Mouse (Mus musculus) hindbrain, embryonic 11.5 days (tissue): ENCODE data around the gene Mgl2. TPM values are rescaled to one million over a fixed set of nuclear protein-coding genes. Genes with fewer than 3 reads are reported as not detected.
A peak's percentile ranks its signal among the peaks of the same experiment; 100 is the strongest.
"Not testable (repeated sequence)": the region's sequence is repeated elsewhere in the genome, so short reads cannot be mapped to it uniquely, and the experiment has no call there.

Source experiments
- ATAC-seq: fragments of 200-750 bp; cut with Nextera tagmentation; 2 replicates; pipeline ENCODE4 v1.8.0; 2017; ENCODE audit warnings: mild to moderate bottlenecking, moderate TSS enrichment, moderate library complexity; ENCODE audit not compliant: low FRiP score
- DNase-seq: peaks from one replicate; pipeline ENCODE4 v3.0.0-alpha.2; 2015; ENCODE audit warnings: low spot score
- H3K27ac ChIP-seq: fragments of 300-500 bp; sonication (generic); 2 replicates; pipeline ENCODE4 v1.5.1; 2014; ENCODE audit warnings: mild to moderate bottlenecking, low read depth, low read length
- H3K27me3 ChIP-seq: fragments of 300-500 bp; sonication (generic); 2 replicates; pipeline ENCODE4 v1.6.1; 2014; ENCODE audit warnings: mild to moderate bottlenecking, low read length, moderate library complexity, mixed read lengths; ENCODE audit not compliant: control insufficient read depth, insufficient read depth
- H3K36me3 ChIP-seq: fragments of 300-500 bp; sonication (generic); 2 replicates; pipeline ENCODE4 v1.6.1; 2014; ENCODE audit warnings: mild to moderate bottlenecking, low read length, moderate library complexity, mixed read lengths; ENCODE audit not compliant: control insufficient read depth, insufficient read depth
- H3K4me1 ChIP-seq: fragments of 300-500 bp; sonication (generic); replicated peaks from 2 replicates; pipeline ENCODE4 v1.6.1; 2014; ENCODE audit warnings: low read length, mixed read lengths; ENCODE audit not compliant: control insufficient read depth, insufficient read depth
- H3K4me2 ChIP-seq: fragments of 300-500 bp; sonication (generic); replicated peaks from 2 replicates; pipeline ENCODE4 v1.6.1; 2014; ENCODE audit warnings: mild to moderate bottlenecking, low read depth, low read length
- H3K4me3 ChIP-seq: fragments of 300-500 bp; sonication (generic); 2 replicates; pipeline ENCODE4 v1.5.1; 2014; ENCODE audit warnings: low read depth, low read length
- H3K9ac ChIP-seq: fragments of 300-500 bp; sonication (generic); 2 replicates; pipeline ENCODE4 v1.6.1; 2014; ENCODE audit warnings: low read depth, low read length
- H3K9me3 ChIP-seq: fragments of 300-500 bp; sonication (generic); 2 replicates; pipeline ENCODE4 v1.6.1; 2016; ENCODE audit warnings: low read length; ENCODE audit not compliant: control insufficient read depth
- WGBS: fragments of 180-500 bp; shearing (Covaris S2); extraction: QIAGEN DNeasy Blood & Tissue Kit; methylation state at CpG from one replicate; pipeline ENCODE4 v1.1.7; 2014; 5-methylcytosine and 5-hydroxymethylcytosine counted together
- polyA plus RNA-seq: library from polyadenylated mRNA; unstranded; fragments of >200 nt; fragmentation: Nextera tagmentation; extraction: Ambion mirVana; gene quantifications from 2 replicates; pipeline ENCODE4 v1.2.1, GENCODE M21; 2014

The Mgl2 gene
- polyA plus RNA-seq, 1 experiment from 2014 or later = 0.42 TPM

DNA sequence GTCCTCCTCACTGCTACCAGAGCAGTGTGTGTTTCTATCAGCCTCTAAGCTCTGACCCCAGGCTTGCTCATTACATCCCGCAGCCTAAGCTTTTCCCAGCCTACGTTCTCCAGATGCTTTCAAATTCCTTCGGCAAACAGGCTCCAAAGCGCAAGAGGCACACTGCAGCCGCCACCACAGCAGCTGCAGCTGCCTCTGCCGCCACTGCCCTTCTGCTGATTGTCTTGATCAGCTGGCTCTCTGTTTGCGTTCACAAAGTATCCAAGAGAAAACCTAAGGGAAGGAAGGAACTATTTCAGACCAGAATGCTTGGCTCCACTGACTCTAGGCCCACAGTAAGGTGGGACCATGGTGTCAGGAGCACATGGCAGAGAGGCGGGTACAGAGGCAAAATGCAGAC, 23.0 kb upstream of the Mgl2 start:
- Histone ChIP-seq H3K4me3 (no peak overlapping the region), H3K4me2 (no peak overlapping the region), H3K36me3 (no peaks in the 10 kb centered on the region), H3K27ac (no peak overlapping the region), H3K4me1 (no peaks in the 10 kb centered on the region), H3K9ac (no peak overlapping the region), H3K27me3 (no peaks in the 10 kb centered on the region), H3K9me3 (no peaks in the 10 kb centered on the region)
- 76% methylated on average over 8 of the region's 8 CpGs for WGBS
- no peak for ATAC-seq
- no peak for DNase-seq

DNA sequence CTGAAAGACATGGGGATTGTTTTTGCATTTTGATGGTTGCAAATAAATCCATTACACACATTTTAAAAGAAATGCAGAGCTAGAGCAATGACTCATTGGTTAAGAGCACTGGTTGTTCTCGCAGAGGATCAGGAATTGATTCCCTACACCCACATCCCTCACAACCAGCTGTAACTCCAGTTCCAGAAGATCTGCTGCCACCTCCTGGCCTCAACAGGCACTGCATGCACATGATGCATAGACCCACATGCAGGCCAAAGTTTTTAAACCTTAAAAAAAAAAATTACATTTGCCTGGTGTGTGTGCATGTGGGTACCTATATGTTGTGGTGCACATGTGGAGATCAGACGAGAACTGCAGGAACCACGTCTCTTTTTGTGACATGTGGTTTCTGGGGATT, 20.0 kb upstream of the Mgl2 start:
- no peaks in the 10 kb centered on the region for H3K4me1 ChIP-seq
- WGBS = 67% methylated on average over 3 of the region's 3 CpGs
- ATAC-seq = no peak
- no peaks in the 10 kb centered on the region for H3K9me3 ChIP-seq
- no peak overlapping the region for H3K9ac ChIP-seq
- no peaks in the 10 kb centered on the region for H3K36me3 ChIP-seq
- H3K4me3 ChIP-seq = no peak overlapping the region
- H3K27me3 ChIP-seq = no peaks in the 10 kb centered on the region
- H3K27ac ChIP-seq = no peak overlapping the region
- peak; percentile 51 for DNase-seq
- no peak overlapping the region for H3K4me2 ChIP-seq

DNA sequence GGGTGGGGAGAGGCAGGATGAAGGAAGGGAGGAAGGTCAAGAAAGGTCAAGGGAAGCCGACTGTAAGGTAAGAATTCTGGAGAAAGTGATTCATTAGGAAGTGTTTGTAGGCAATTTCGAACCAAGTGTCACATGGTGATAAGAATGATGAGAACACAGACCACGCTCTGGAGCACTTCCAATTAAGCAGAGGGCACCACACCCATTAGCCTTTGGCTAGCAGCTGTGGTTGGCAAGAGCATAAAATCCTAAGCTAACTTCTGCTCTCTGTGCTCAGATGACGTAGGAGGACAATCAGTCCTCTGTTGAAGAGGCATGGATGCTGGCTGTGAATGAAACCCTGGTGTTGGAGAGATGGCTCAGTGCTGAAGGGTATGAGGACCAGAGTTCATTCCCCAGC, 15.6 kb upstream of the Mgl2 start:
- H3K36me3 ChIP-seq = no peaks in the 10 kb centered on the region
- H3K9me3 ChIP-seq = no peaks in the 10 kb centered on the region
- ATAC-seq (no peak), DNase-seq (no peak)
- no peaks in the 10 kb centered on the region for H3K4me1 ChIP-seq
- no peak overlapping the region for H3K9ac ChIP-seq
- no peak overlapping the region for H3K4me3 ChIP-seq
- H3K4me2 ChIP-seq = no peak overlapping the region
- WGBS = 71% methylated on average over 4 of the region's 4 CpGs
- H3K27me3 ChIP-seq = no peaks in the 10 kb centered on the region
- H3K27ac ChIP-seq = no peak overlapping the region

DNA sequence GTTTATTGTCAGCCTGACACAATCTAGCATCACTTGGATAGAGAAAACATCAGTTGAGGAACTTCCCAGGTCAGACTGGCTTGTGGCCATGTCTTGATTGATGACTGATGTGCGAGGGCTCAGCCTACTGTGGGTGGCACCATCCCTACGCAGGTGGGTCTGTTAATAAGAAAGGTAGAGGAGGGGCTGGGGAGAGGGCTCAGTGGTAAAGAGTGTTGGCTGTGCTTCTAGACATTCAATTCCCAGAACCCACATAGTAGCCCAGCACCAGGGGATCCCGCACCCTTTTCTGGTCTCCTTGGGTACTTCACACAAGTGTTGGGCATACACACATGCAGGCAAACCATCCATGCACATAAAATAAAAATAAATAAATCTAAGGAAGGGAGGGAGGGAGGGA, 14.2 kb upstream of the Mgl2 start:
- Histone ChIP-seq H3K9ac (no peak overlapping the region), H3K9me3 (no peaks in the 10 kb centered on the region), H3K27me3 (no peaks in the 10 kb centered on the region), H3K27ac (no peak overlapping the region), H3K4me2 (no peak overlapping the region), H3K4me3 (no peak overlapping the region), H3K36me3 (no peaks in the 10 kb centered on the region), H3K4me1 (no peaks in the 10 kb centered on the region)
- WGBS = 92% methylated on average over 3 of the region's 3 CpGs
- ATAC-seq (no peak), DNase-seq (no peak)

DNA sequence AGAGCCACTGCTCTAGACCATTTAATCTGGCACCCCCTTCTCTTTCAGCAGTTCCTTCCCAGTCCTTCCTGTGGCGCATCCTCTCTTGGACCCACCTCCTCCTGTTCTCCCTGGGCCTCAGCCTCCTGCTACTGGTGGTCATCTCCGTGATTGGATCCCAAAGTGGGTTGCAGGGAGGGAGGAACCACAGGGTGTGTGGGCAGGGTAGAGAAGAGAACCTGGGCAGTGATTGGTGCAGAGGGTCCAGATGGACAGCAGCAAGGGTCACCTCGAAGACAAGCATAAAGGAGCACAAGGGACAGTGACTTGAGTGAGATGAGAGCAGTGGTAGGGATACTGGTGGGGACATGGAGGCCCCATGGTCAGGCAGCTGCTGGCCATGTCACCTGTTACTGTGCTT, 4.9 kb downstream of the Mgl2 start:
- ATAC-seq, H3K27me3 ChIP-seq: not testable (repeated sequence)

DNA sequence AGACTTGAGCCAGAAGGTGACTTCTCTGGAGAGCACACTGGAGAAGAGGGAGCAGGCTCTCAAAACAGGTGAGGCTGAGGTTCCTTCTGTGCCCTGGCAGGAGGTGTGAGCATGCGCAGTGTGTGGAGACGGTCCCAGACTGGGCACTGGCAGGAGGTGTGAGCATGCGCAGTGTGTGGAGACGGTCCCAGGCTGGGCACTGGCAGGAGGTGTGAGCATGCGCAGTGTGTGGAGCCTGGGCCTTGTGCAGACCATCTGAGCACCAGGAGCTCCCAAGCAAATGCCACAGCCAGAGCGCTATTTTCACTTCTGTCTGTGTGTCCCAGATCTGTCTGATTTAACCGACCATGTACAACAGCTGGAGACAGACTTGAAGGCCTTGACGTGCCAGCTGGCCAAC, 5.8 kb downstream of the Mgl2 start:
- H3K9me3 ChIP-seq, H3K9ac ChIP-seq, H3K4me3 ChIP-seq, H3K4me1 ChIP-seq, H3K36me3 ChIP-seq, H3K4me2 ChIP-seq, H3K27ac ChIP-seq, ATAC-seq, DNase-seq, H3K27me3 ChIP-seq: not testable (repeated sequence)
- 95% methylated on average over 8 of the region's 8 CpGs for WGBS

More for the DNA sequence above, 4.9 kb downstream of the Mgl2 start:
- not testable (repeated sequence) for H3K4me3 ChIP-seq, DNase-seq, H3K4me2 ChIP-seq, H3K9me3 ChIP-seq, H3K27ac ChIP-seq, H3K36me3 ChIP-seq, H3K4me1 ChIP-seq, H3K9ac ChIP-seq
- WGBS = 83% methylated on average over 3 of the region's 3 CpGs

DNA sequence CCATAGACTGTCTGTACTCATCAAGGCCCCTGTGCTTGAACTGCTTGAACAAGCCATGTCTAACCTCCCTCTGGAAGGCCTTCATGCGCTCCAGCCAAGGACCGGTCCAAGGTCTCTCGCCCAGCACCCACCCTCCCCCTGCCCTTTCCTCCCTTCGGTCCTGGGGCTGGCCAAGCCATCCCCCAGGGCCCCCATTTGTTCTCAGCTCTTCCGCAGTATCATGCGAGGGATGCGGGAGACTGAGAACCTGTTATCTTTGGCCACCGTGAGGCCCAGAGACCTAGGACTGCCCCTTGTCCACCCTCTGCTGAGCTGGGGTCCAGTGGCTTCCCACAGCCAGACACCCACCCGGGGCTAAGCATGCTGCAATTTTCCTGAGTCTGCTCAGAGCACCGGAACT, 9.0 kb downstream of the Mgl2 start:
- H3K4me1 ChIP-seq = no peaks in the 10 kb centered on the region
- no peaks in the 10 kb centered on the region for H3K36me3 ChIP-seq
- no peak overlapping the region for H3K27ac ChIP-seq
- H3K4me2 ChIP-seq = no peak overlapping the region
- H3K9ac ChIP-seq = no peak overlapping the region
- no peaks in the 10 kb centered on the region for H3K27me3 ChIP-seq
- ATAC-seq (no peak), DNase-seq (no peak)
- WGBS = 87% methylated on average over 10 of the region's 10 CpGs
- no peak overlapping the region for H3K4me3 ChIP-seq
- no peaks in the 10 kb centered on the region for H3K9me3 ChIP-seq

DNA sequence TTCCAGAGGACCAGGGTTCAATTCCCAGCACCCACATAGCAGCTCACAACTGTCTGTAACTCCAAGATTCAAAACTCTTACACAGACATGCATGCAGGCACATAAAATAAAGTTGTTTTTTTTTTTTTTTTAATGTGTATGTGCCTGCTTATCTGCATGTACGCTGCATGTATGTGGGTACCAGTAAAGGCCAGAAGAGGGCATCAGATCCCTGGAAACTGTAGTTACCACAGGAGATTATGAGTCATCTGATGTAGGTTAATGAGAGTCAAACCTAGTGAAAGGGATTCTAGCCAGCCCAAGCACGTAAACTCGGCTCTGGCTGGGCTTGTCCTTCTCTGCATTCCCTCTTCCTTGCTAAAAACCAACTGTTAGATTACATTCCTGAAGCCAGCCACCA, 20.9 kb downstream of the Mgl2 start:
- WGBS = 74% methylated on average over 3 of the region's 3 CpGs
- H3K4me3 ChIP-seq = no peak overlapping the region

DNA sequence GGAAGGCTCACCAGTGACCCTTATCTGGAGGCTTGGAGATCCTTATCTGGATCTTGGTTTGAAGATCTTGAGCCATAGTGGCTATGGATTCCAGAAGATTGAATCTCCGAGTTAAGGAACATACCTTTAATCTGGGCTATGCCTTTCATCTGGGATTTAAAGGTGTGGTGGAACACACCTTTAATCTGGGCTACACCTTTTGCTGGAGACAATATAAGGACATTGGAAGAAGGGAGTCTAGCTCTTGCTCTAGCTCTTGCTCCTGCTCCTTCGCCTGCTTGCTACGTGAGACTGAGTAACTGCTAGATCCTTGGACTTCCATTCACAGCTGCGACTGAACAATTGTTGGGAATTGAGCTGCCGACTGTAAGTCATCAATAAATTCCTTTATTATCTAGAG, 25.8 kb downstream of the Mgl2 start, which contains the start of gene Clec10a:
Gene Clec10a, plus strand, starts transcription at position 301 of the 400 bp plus-strand sequence.
- H3K4me2 ChIP-seq, ATAC-seq, H3K4me3 ChIP-seq, H3K36me3 ChIP-seq, H3K9me3 ChIP-seq, H3K27ac ChIP-seq, H3K4me1 ChIP-seq, DNase-seq, H3K9ac ChIP-seq, H3K27me3 ChIP-seq: not testable (repeated sequence)
- no CpG with 5 or more reads among the region's 5 CpGs for WGBS

More for the DNA sequence above, 20.9 kb downstream of the Mgl2 start:
- Histone ChIP-seq H3K9ac (no peak overlapping the region), H3K4me1 (no peaks in the 10 kb centered on the region), H3K27ac (no peak overlapping the region), H3K4me2 (no peak overlapping the region), H3K27me3 (no peaks in the 10 kb centered on the region), H3K36me3 (no peaks in the 10 kb centered on the region), H3K9me3 (no peaks in the 10 kb centered on the region)
- DNase-seq (no peak), ATAC-seq (no peak)
